Mouse (Mus musculus) forebrain, postnatal 0 days (tissue): ENCODE measurements around the gene Akr1d1. TPM values are rescaled to one million over a fixed set of nuclear protein-coding genes. Genes with fewer than 3 reads are reported as not detected.
A peak's percentile ranks its signal among the peaks of the same experiment; 100 is the strongest.

Experiments used
- ATAC-seq: fragments of 200-750 bp; cut with Nextera tagmentation; 2 replicates; pipeline ENCODE4 v1.8.0; 2017; ENCODE audit warnings: mild to moderate bottlenecking, moderate library complexity
- DNase-seq: peaks from one replicate; pipeline ENCODE4 v3.0.0-alpha.2; 2015
- H3K27ac ChIP-seq: fragments of 300-500 bp; sonication (generic); 2 replicates; pipeline ENCODE4 v1.5.1; 2014; ENCODE audit warnings: low read depth, mild to moderate bottlenecking, antibody characterized with exemption, low read length, moderate library complexity, mixed read lengths
- H3K27me3 ChIP-seq: fragments of 300-500 bp; sonication (generic); 2 replicates; pipeline ENCODE4 v1.6.1; 2014; ENCODE audit warnings: mild to moderate bottlenecking, low read length, mixed read lengths; ENCODE audit not compliant: insufficient read depth
- H3K36me3 ChIP-seq: fragments of 300-500 bp; sonication (generic); 2 replicates; pipeline ENCODE4 v1.6.1; 2014; ENCODE audit warnings: mild to moderate bottlenecking, moderate library complexity; ENCODE audit not compliant: insufficient read depth
- H3K4me1 ChIP-seq: fragments of 300-500 bp; sonication (generic); 2 replicates; pipeline ENCODE4 v1.6.1; 2014; ENCODE audit warnings: antibody characterized with exemption; ENCODE audit not compliant: insufficient read depth
- H3K4me2 ChIP-seq: fragments of 300-500 bp; sonication (generic); 2 replicates; pipeline ENCODE4 v1.6.1; 2014; ENCODE audit warnings: low read depth, mild to moderate bottlenecking, moderate library complexity
- H3K4me3 ChIP-seq: fragments of 300-500 bp; sonication (generic); 2 replicates; pipeline ENCODE4 v1.5.1; 2014; ENCODE audit warnings: low read depth, low read length, mixed read lengths
- H3K9ac ChIP-seq: fragments of 300-500 bp; sonication (generic); 2 replicates; pipeline ENCODE4 v1.6.1; 2014; ENCODE audit warnings: mild to moderate bottlenecking
- H3K9me3 ChIP-seq: fragments of 300-500 bp; sonication (generic); 2 replicates; pipeline ENCODE4 v1.6.1; 2016; ENCODE audit warnings: low read length
- CTCF ChIP-seq: sonication (generic); IDR thresholded peaks from 2 replicates; pipeline ENCODE4 v1.5.1; 2016; ENCODE audit warnings: antibody characterized with exemption, control low read depth, low read depth
- WGBS: fragments of 180-500 bp; shearing (Covaris S2); extraction: QIAGEN DNeasy Blood & Tissue Kit; methylation state at CpG from one replicate; pipeline ENCODE4 v1.1.7; 2014; 5-methylcytosine and 5-hydroxymethylcytosine counted together
- polyA plus RNA-seq: library from polyadenylated mRNA; unstranded; fragments of >200 nt; fragmentation: Nextera tagmentation; extraction: Ambion mirVana; gene quantifications from 2 replicates; pipeline ENCODE4 v1.2.1, GENCODE M21; 2015
- total RNA-seq: library from RNA; depleted of rRNA; stranded (reverse); fragments of >200 nt; gene quantifications from 2 replicates; pipeline ENCODE4 v1.2.3, GENCODE M21; 2014

Gene Akr1d1
- total and polyA plus RNA-seq, 2 experiments from 2014 or later, result not detected

- Histone ChIP-seq H3K9ac (no peak overlapping the region), H3K27ac (no peak overlapping the region), H3K4me1 (no peaks in the 10 kb centered on the region), H3K27me3 (no peaks in the 10 kb centered on the region), H3K9me3 (no peaks in the 10 kb centered on the region), H3K4me3 (no peak overlapping the region), H3K4me2 (no peak overlapping the region), H3K36me3 (no peaks in the 10 kb centered on the region)
- no peak for ATAC-seq
- 90% methylated on average over 1 of the region's 1 CpGs for WGBS
- no peak for DNase-seq
- TF ChIP-seq CTCF, result no peak
These were observed 24.4 kb downstream of the Akr1d1 start for GRCm38 (mm10) chr6:37554327-37554726.

GRCm38 (mm10) chr6:37563861-37564260 is 33.9 kb downstream of the Akr1d1 start:
- H3K36me3 ChIP-seq, result no peaks in the 10 kb centered on the region
- no peak for TF ChIP-seq CTCF
- H3K4me2 ChIP-seq, result no peak overlapping the region
- no peaks in the 10 kb centered on the region for H3K27me3 ChIP-seq
- H3K9ac ChIP-seq, result no peak overlapping the region
- WGBS, result 85% methylated on average over 3 of the region's 3 CpGs
- H3K4me1 ChIP-seq, result no peaks in the 10 kb centered on the region
- ATAC-seq (no peak), DNase-seq (no peak)
- no peaks in the 10 kb centered on the region for H3K9me3 ChIP-seq
- no peak overlapping the region for H3K4me3 ChIP-seq
- no peak overlapping the region for H3K27ac ChIP-seq

GRCm38 (mm10) chr6:37567363-37567762 is 37.4 kb downstream of the Akr1d1 start:
- no peaks in the 10 kb centered on the region for H3K27me3 ChIP-seq
- H3K9me3 ChIP-seq, result no peaks in the 10 kb centered on the region
- no peaks in the 10 kb centered on the region for H3K36me3 ChIP-seq
- ATAC-seq (no peak), DNase-seq (no peak)
- no peak overlapping the region for H3K27ac ChIP-seq
- no peak overlapping the region for H3K4me2 ChIP-seq
- TF ChIP-seq CTCF, result no peak
- no peaks in the 10 kb centered on the region for H3K4me1 ChIP-seq
- 93% methylated on average over 1 of the region's 1 CpGs for WGBS
- no peak overlapping the region for H3K9ac ChIP-seq
- no peak overlapping the region for H3K4me3 ChIP-seq

DNA sequence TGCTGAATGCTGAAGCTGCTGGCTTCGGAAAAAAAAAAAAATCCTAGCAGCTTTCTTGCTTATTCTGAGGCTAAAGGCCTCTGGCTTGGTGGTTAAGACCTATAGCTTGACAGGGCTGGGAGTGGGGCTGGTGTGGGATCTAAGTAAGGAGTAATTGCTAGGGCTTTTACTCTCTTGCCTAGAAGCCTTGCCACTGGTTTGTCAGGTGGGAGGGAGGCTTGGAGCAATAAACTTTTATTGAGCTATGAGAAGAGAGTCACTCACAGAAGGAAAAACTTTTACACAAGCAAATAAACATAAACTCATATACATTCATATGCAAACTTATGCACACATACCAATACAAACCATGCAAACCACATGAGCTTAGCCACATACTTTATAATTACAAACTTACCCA is 42.0 kb downstream of the Akr1d1 start:
- DNase-seq (no peak), ATAC-seq (no peak)
- H3K36me3 ChIP-seq, result no peaks in the 10 kb centered on the region
- no peak overlapping the region for H3K4me3 ChIP-seq
- H3K27ac ChIP-seq, result no peak overlapping the region
- H3K9me3 ChIP-seq, result no peaks in the 10 kb centered on the region
- no peak overlapping the region for H3K9ac ChIP-seq
- no peaks in the 10 kb centered on the region for H3K4me1 ChIP-seq
- H3K27me3 ChIP-seq, result no peaks in the 10 kb centered on the region
- H3K4me2 ChIP-seq, result no peak overlapping the region
- no peak for TF ChIP-seq CTCF
- WGBS, result 80% methylated on average over 1 of the region's 1 CpGs

DNA sequence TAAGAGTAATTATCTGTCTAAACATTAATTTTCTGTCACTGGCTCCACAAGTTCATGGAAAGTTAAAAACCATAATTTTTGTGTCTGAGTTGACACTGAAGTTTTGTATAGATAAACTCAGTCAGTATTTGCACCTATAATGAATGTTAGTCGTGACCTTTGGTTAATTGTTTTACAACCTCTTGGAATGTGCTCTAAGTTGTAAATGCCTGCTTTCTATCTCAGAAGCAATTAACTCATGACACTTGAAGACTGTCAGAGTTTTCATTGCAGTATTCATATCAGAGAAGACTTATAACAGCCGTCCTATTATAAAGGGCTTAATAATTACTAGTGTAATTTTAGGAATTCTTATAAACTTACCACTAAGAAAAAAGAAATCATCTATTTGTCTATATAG is 43.0 kb downstream of the Akr1d1 start:
- no peaks in the 10 kb centered on the region for H3K4me1 ChIP-seq
- no peak for TF ChIP-seq CTCF
- no peak for DNase-seq
- 79% methylated on average over 2 of the region's 2 CpGs for WGBS
- no peak for ATAC-seq
- no peak overlapping the region for H3K4me3 ChIP-seq
- H3K4me2 ChIP-seq, result no peak overlapping the region
- no peaks in the 10 kb centered on the region for H3K36me3 ChIP-seq
- no peaks in the 10 kb centered on the region for H3K9me3 ChIP-seq
- no peak overlapping the region for H3K9ac ChIP-seq
- H3K27me3 ChIP-seq, result no peaks in the 10 kb centered on the region
- H3K27ac ChIP-seq, result no peak overlapping the region

- no peak overlapping the region for H3K4me2 ChIP-seq
- WGBS, result 79% methylated on average over 5 of the region's 5 CpGs
- DNase-seq, result no peak
- no peak for ATAC-seq
- no peak overlapping the region for H3K27ac ChIP-seq
- no peak overlapping the region for H3K9ac ChIP-seq
- no peaks in the 10 kb centered on the region for H3K36me3 ChIP-seq
- no peaks in the 10 kb centered on the region for H3K4me1 ChIP-seq
- H3K9me3 ChIP-seq, result no peaks in the 10 kb centered on the region
- H3K4me3 ChIP-seq, result no peak overlapping the region
- TF ChIP-seq CTCF, result no peak
- H3K27me3 ChIP-seq, result no peaks in the 10 kb centered on the region
These were observed 50.5 kb downstream of the Akr1d1 start for GRCm38 (mm10) chr6:37580476-37580875.

- peak; percentile 87 for ATAC-seq
- H3K9me3 ChIP-seq, result no peaks in the 10 kb centered on the region
- H3K36me3 ChIP-seq, result no peaks in the 10 kb centered on the region
- H3K9ac ChIP-seq, result no peak overlapping the region
- peaks cover 13% of the 10 kb centered on the region for H3K4me1 ChIP-seq
- H3K4me3 ChIP-seq, result no peak overlapping the region
- peak; percentile 90 for DNase-seq
- H3K4me2 ChIP-seq, result no peak overlapping the region
- peak overlapping the region; percentile 75 for H3K27ac ChIP-seq
- WGBS, result 2% methylated on average over 4 of the region's 4 CpGs
- peak; percentile 86 for TF ChIP-seq CTCF
- H3K27me3 ChIP-seq, result no peaks in the 10 kb centered on the region
These were observed 59.5 kb downstream of the Akr1d1 start for GRCm38 (mm10) chr6:37589340-37589962.

DNA sequence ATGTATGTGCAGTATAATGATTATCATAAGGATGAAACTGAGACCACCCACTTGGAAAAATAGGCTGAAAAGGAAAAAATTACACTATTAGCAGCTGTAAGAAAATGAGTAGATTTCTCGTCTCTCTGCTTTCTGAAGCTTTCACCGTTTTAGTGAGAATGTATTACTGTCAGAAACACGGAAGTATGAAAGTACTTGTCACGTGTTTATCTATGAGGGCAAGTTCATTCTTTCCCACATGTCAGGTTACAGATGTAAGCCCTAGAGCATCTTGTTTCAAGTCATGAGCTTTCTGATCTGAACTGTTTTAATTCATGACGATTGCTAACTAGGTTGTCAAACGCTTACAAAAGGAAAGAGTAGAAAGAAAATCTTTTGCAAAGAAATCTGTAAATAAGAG is 60.8 kb downstream of the Akr1d1 start:
- Histone ChIP-seq H3K36me3 (no peaks in the 10 kb centered on the region), H3K4me3 (no peak overlapping the region), H3K27ac (peak overlapping the region; percentile 75; the same call in 1 of the 2 replicates), H3K4me1 (peaks cover 13% of the 10 kb centered on the region), H3K9ac (no peak overlapping the region), H3K27me3 (no peaks in the 10 kb centered on the region), H3K9me3 (no peaks in the 10 kb centered on the region), H3K4me2 (no peak overlapping the region)
- peak; percentile 11 for DNase-seq
- WGBS, result 63% methylated on average over 6 of the region's 6 CpGs
- no peak for ATAC-seq
- TF ChIP-seq CTCF, result no peak
